Mouse (Mus musculus) MEL (cell line): ENCODE data around the gene Tub. TPM values are rescaled to one million over a fixed set of nuclear protein-coding genes. Genes with fewer than 3 reads are reported as not detected.

Source experiments
- DNase-seq: peaks from one replicate; pipeline ENCODE4 v3.0.0; 2011; ENCODE audit warnings: low read depth, low spot score
- H3K27ac ChIP-seq: 2 replicates; pipeline ENCODE4 v1.5.1; 2012; ENCODE audit warnings: low read depth, mild to moderate bottlenecking, control low read depth, low read length, moderate library complexity; ENCODE audit not compliant: control insufficient read depth
- H3K27me3 ChIP-seq, 2 experiments: fragments of 150-350 bp in 1 of 2; sonication (generic) in 1 of 2; 2 replicates each; pipeline ENCODE4 v1.6.1; 2012; ENCODE audit warnings: low read length in 2 of 2, mild to moderate bottlenecking in 2 of 2, improper control_type of control experiment in 1 of 2, moderate library complexity in 1 of 2; ENCODE audit not compliant: insufficient read depth in 2 of 2, control insufficient read depth in 1 of 2
- H3K36me3 ChIP-seq, 2 experiments: 2 replicates each; pipeline ENCODE4 v1.6.1; 2012 to 2014; ENCODE audit warnings: low read length in 2 of 2, improper control_type of control experiment in 1 of 2, inconsistent platforms in 1 of 2, mild to moderate bottlenecking in 1 of 2; ENCODE audit not compliant: insufficient read depth in 2 of 2, control insufficient read depth in 1 of 2
- H3K4me1 ChIP-seq, 2 experiments: fragments of 150-350 bp in 1 of 2; sonication (generic) in 1 of 2; 2 replicates each; pipeline ENCODE4 v1.6.1; 2012; ENCODE audit warnings: low read length in 2 of 2, improper control_type of control experiment in 1 of 2, mild to moderate bottlenecking in 1 of 2; ENCODE audit not compliant: insufficient read depth in 2 of 2, control insufficient read depth in 1 of 2
- H3K4me3 ChIP-seq, 2 experiments: fragments of 150-350 bp in 1 of 2; sonication (generic) in 1 of 2; 2 replicates each; pipeline ENCODE4 v1.5.1; 2012; ENCODE audit warnings: low read depth in 2 of 2, low read length in 2 of 2, mild to moderate bottlenecking in 2 of 2, moderate library complexity in 2 of 2, control low read depth in 1 of 2, improper control_type of control experiment in 1 of 2; ENCODE audit not compliant: control insufficient read depth in 1 of 2, insufficient read depth in 1 of 2
- H3K79me2 ChIP-seq: 2 replicates; pipeline ENCODE4 v1.6.1; 2012; ENCODE audit warnings: mild to moderate bottlenecking, low read length, moderate library complexity; ENCODE audit not compliant: control insufficient read depth, poor library complexity, insufficient read depth
- H3K9ac ChIP-seq: 2 replicates; pipeline ENCODE4 v1.6.1; 2012; ENCODE audit warnings: low read depth, mild to moderate bottlenecking, control low read depth, low read length, moderate library complexity; ENCODE audit not compliant: control insufficient read depth, poor library complexity, severe bottlenecking
- H3K9me3 ChIP-seq: fragments of 150-350 bp; sonication (generic); replicated peaks from 2 replicates; pipeline ENCODE4 v1.6.1; 2012; ENCODE audit warnings: mild to moderate bottlenecking, low read length, improper control_type of control experiment, moderate library complexity; ENCODE audit not compliant: insufficient read depth
- CHD1 ChIP-seq: IDR thresholded peaks from 2 replicates; pipeline ENCODE4 v1.6.1; 2012; ENCODE audit warnings: low read depth, mild to moderate bottlenecking, inconsistent platforms, low read length, improper control_type of control experiment
- CHD2 ChIP-seq: IDR thresholded peaks from 2 replicates; pipeline ENCODE4 v1.6.1; 2011; ENCODE audit warnings: low read length, improper control_type of control experiment
- CTCF ChIP-seq, 3 experiments: IDR thresholded peaks in 2 of 3; conservative IDR thresholded peaks in 1 of 3; 2 replicates each; pipeline ENCODE4 v1.5.1; 2011 to 2012; ENCODE audit warnings: low read length in 3 of 3, low read depth in 2 of 3, mild to moderate bottlenecking in 2 of 3, improper control_type of control experiment in 1 of 3, inconsistent platforms in 1 of 3, mixed read lengths in 1 of 3, moderate library complexity in 1 of 3; ENCODE audit not compliant: control insufficient read depth in 1 of 3, insufficient read depth in 1 of 3, poor library complexity in 1 of 3, severe bottlenecking in 1 of 3
- EP300 ChIP-seq, 2 experiments: IDR thresholded peaks; 2 replicates each; pipeline ENCODE4 v1.6.1; 2011; ENCODE audit warnings: improper control_type of control experiment in 2 of 2, low read length in 2 of 2, low read depth in 1 of 2, mild to moderate bottlenecking in 1 of 2
- ETS1 ChIP-seq: IDR thresholded peaks from 2 replicates; pipeline ENCODE4 v1.6.1; 2012; ENCODE audit warnings: low read depth, mild to moderate bottlenecking, inconsistent platforms, low read length, improper control_type of control experiment, moderate library complexity
- GATA1 ChIP-seq: IDR thresholded peaks from 2 replicates; pipeline ENCODE4 v1.6.1; 2011; ENCODE audit warnings: low read depth, low read length, improper control_type of control experiment
- HCFC1 ChIP-seq: IDR thresholded peaks from 2 replicates; pipeline ENCODE4 v1.6.1; 2012; ENCODE audit warnings: low read depth, mild to moderate bottlenecking, inconsistent platforms, low read length, improper control_type of control experiment, moderate library complexity
- JUND ChIP-seq: IDR thresholded peaks from 2 replicates; pipeline ENCODE4 v1.6.1; 2011; ENCODE audit warnings: low read depth, mild to moderate bottlenecking, improper control_type of control experiment, low read length
- MAFK ChIP-seq: IDR thresholded peaks from 2 replicates; pipeline ENCODE4 v1.6.1; 2011; ENCODE audit warnings: low read depth, mild to moderate bottlenecking, low read length, improper control_type of control experiment, borderline replicate concordance
- MAX ChIP-seq: IDR thresholded peaks from 2 replicates; pipeline ENCODE4 v1.6.1; 2011; ENCODE audit warnings: low read length, improper control_type of control experiment
- MXI1 ChIP-seq: IDR thresholded peaks from 2 replicates; pipeline ENCODE4 v1.6.1; 2011; ENCODE audit warnings: mild to moderate bottlenecking, low read depth, low read length, improper control_type of control experiment
- NRF1 ChIP-seq: IDR thresholded peaks from 2 replicates; pipeline ENCODE4 v1.6.1; 2014; ENCODE audit warnings: low read depth, mild to moderate bottlenecking, inconsistent platforms, low read length, improper control_type of control experiment, moderate library complexity; ENCODE audit not compliant: poor library complexity, insufficient read depth, severe bottlenecking
- POLR2AphosphoS2 ChIP-seq: IDR thresholded peaks from 2 replicates; pipeline ENCODE4 v1.6.1; 2011; ENCODE audit warnings: low read length, improper control_type of control experiment
- RAD21 ChIP-seq: IDR thresholded peaks from 2 replicates; pipeline ENCODE4 v1.6.1; 2011; ENCODE audit warnings: mild to moderate bottlenecking, low read depth, low read length, improper control_type of control experiment
- SMC3 ChIP-seq: IDR thresholded peaks from 2 replicates; pipeline ENCODE4 v1.6.1; 2011; ENCODE audit warnings: low read depth, low read length, improper control_type of control experiment
- TAL1 ChIP-seq: IDR thresholded peaks from 2 replicates; pipeline ENCODE4 v1.6.1; 2012; ENCODE audit warnings: mild to moderate bottlenecking, inconsistent platforms, low read length, moderate library complexity, mixed read lengths
- TBP ChIP-seq: IDR thresholded peaks from 2 replicates; pipeline ENCODE4 v1.8.0; 2011; ENCODE audit warnings: low read depth, low read length, improper control_type of control experiment
- TCF12 ChIP-seq: IDR thresholded peaks from 2 replicates; pipeline ENCODE4 v1.6.1; 2014; ENCODE audit warnings: low read depth, mild to moderate bottlenecking, inconsistent platforms, low read length, improper control_type of control experiment, moderate library complexity
- USF1 ChIP-seq: IDR thresholded peaks from 2 replicates; pipeline ENCODE4 v1.6.1; 2014; ENCODE audit warnings: low read depth, mild to moderate bottlenecking, inconsistent platforms, low read length, improper control_type of control experiment, moderate library complexity
- ZC3H11A ChIP-seq: IDR thresholded peaks from 2 replicates; pipeline ENCODE4 v1.6.1; 2012; ENCODE audit warnings: low read depth, mild to moderate bottlenecking, inconsistent platforms, low read length, improper control_type of control experiment
- ZNF384 ChIP-seq: IDR thresholded peaks from 2 replicates; pipeline ENCODE4 v1.6.1; 2012; ENCODE audit warnings: low read depth, mild to moderate bottlenecking, inconsistent platforms, low read length, improper control_type of control experiment
- polyA plus RNA-seq, 2 experiments: library from polyadenylated mRNA; stranded (reverse) in 1 of 2; unstranded in 1 of 2; fragments of >175 nt in 1 of 2; fragments of >200 nt in 1 of 2; gene quantifications; 2 replicates each; pipeline versions ENCODE4 v1.2.1 to v1.2.4; 2012; ENCODE audit warnings: low replicate concordance in 2 of 2, low read depth in 1 of 2; ENCODE audit not compliant: insufficient read length in 2 of 2, insufficient read depth in 1 of 2, missing spikeins in 1 of 2
- total RNA-seq: library from RNA; depleted of rRNA; stranded (reverse); fragments of 300-350 nt; gene quantifications from 2 replicates; pipeline ENCODE4 v1.2.3, GENCODE M21; 2012

Tub gene
- total and polyA plus RNA-seq, 3 experiments = not detected

GRCm38 (mm10) chr7:108952801-108953200 is 2.7 kb downstream of the Tub start:
- Histone ChIP-seq H3K79me2 (no peaks in the 10 kb centered on the region), H3K9me3 (no peaks in the 10 kb centered on the region), H3K27me3 (no peaks in the 10 kb centered on the region), H3K27ac (no peak overlapping the region), H3K36me3 (peaks cover 0 to 16% of the 10 kb centered on the region in 2 experiments; a peak in 2 of 4 replicates), H3K4me1 (peaks cover 3 to 15% of the 10 kb centered on the region in 2 experiments; a peak in 2 of 4 replicates), H3K4me3 (no peak overlapping the region), H3K9ac (peak overlapping the region; percentile 20; the same call in 1 of the 2 replicates)
- DNase-seq = peak; percentile 67
- TF ChIP-seq CTCF (IDR thresholded peaks at IDR 0.05 in 2 of 3, conservative IDR thresholded peaks at IDR 0.05 in 1 of 3; ENCODE audit: control insufficient read depth in 1 of 3, insufficient read depth in 1 of 3, low read depth in 2 of 3, low read length in 3 of 3, poor library complexity in 1 of 3, severe bottlenecking in 1 of 3) (no peak), USF1 (no peak), HCFC1 (no peak), TCF12 (no peak), JUND (no peak), CHD1 (no peak), ETS1 (no peak), POLR2AphosphoS2 (no peak), TBP (no peak), MXI1 (no peak), ZNF384 (no peak), EP300 (IDR thresholded peaks at IDR 0.05; ENCODE audit: low read depth in 1 of 2, low read length in 2 of 2) (no peak), TAL1 (no peak), NRF1 (no peak), CHD2 (no peak), RAD21 (no peak), GATA1 (no peak)

- peak; percentile 85 for DNase-seq
Measured at GRCm38 (mm10) chr7:108954185-108954584, 4.0 kb downstream of the Tub start.

More at GRCm38 (mm10) chr7:108954185-108954584, 4.0 kb downstream of the Tub start:
- Histone ChIP-seq H3K36me3 (peaks cover 0 to 16% of the 10 kb centered on the region in 2 experiments; a peak in 2 of 4 replicates), H3K9ac (no peak overlapping the region), H3K79me2 (no peaks in the 10 kb centered on the region), H3K27me3 (no peaks in the 10 kb centered on the region), H3K9me3 (no peaks in the 10 kb centered on the region), H3K4me1 (peaks cover 3 to 15% of the 10 kb centered on the region in 2 experiments; a peak in 2 of 4 replicates), H3K27ac (no peak overlapping the region), H3K4me3 (no peak overlapping the region)
- TF ChIP-seq ZC3H11A (no peak), SMC3 (peak; percentile 29), MAFK (no peak), ETS1 (0 out of 2 replicates have a peak, but pooled peaks have one; percentile 27), TBP (0 out of 2 replicates have a peak, but pooled peaks have one; percentile 43), CTCF (IDR thresholded peaks at IDR 0.05 in 2 of 3, conservative IDR thresholded peaks at IDR 0.05 in 1 of 3; ENCODE audit: control insufficient read depth in 1 of 3, insufficient read depth in 1 of 3, low read depth in 2 of 3, low read length in 3 of 3, poor library complexity in 1 of 3, severe bottlenecking in 1 of 3) (peak; percentile 57 to 82 (median 72)), MAX (no peak)
